Mouse (Mus musculus) spleen, adult 2 months (tissue): ENCODE measurements around the gene Agbl5.

Source experiments
- CTCF ChIP-seq: fragments of 200-500 bp; IDR thresholded peaks from 2 replicates; pipeline ENCODE4 v1.5.1; 2011; ENCODE audit warnings: mild to moderate bottlenecking, inconsistent platforms; ENCODE audit not compliant: insufficient read depth, insufficient read length, insufficient replicate concordance; ENCODE audit errors: extremely low read depth
- POLR2A ChIP-seq: fragments of 200-500 bp; IDR thresholded peaks from 2 replicates; pipeline ENCODE4 v1.6.1; 2011; ENCODE audit warnings: low read depth, low read length, inconsistent platforms

GRCm38 (mm10) chr5:30887858-30888336 is 597 bp upstream of the Agbl5 start:
- TF ChIP-seq POLR2A (no peak), CTCF (no peak)
